Mouse (Mus musculus) hematopoietic stem cell, adult 5-6 weeks (primary cell): ENCODE measurements around the gene Rgs14. TPM values are rescaled to one million over a fixed set of nuclear protein-coding genes. Genes with fewer than 3 reads are reported as not detected.

Experiments
- ATAC-seq, 2 experiments: fragments of 125-278 bp in 1 of 2; replicated peaks in 1 of 2; 2 replicates each; pipeline ENCODE4 v1.8.0; 2016 to 2017; ENCODE audit warnings: inconsistent platforms in 2 of 2, mild to moderate bottlenecking in 2 of 2, moderate number of reproducible peaks in 2 of 2, low read depth in 1 of 2, moderate TSS enrichment in 1 of 2; ENCODE audit not compliant: low FRiP score in 2 of 2, poor library complexity in 2 of 2, severe bottlenecking in 2 of 2, insufficient read depth in 1 of 2, low TSS enrichment in 1 of 2
- total RNA-seq: library from RNA; stranded (forward); fragments of 172-1452, 232-1000 nt; gene quantifications from 2 replicates; pipeline ENCODE4 v1.2.3, GENCODE M21; 2017

Rgs14 gene
- total RNA-seq, 1 experiment from 2014 or later, result 10.7 TPM

- ATAC-seq, result no peak
These were observed 22.1 kb downstream of the Rgs14 start for GRCm38 (mm10) chr13:55391626-55392029.

GRCm38 (mm10) chr13:55392933-55393332 is 23.4 kb downstream of the Rgs14 start:
- no peak for ATAC-seq

DNA sequence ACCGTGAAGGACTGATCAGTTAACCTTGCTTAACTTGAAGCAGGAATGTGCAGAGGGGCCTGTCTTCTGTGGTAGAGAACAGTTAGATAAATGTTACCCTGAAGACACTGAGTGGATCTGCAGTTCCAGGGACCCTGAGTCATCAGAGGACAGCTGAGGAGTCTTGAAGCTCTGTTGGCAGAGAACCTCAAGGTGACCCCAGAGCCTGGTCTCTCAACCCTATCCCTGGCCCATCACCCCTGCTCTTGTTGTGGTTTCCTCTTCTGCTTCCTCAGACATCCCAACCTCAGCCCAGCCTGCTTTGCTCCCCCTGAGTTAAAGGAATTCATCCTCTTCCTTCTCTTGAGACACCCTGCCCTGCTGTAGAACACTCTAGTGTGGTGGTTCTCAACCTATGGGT is 28.6 kb downstream of the Rgs14 start, which contains the start of gene Slc34a1:
TSS of gene Slc34a1 (plus strand) at position 100 of the 400 bp plus-strand sequence.
- ATAC-seq, result no peak; a peak in 1 of 4 replicates

GRCm38 (mm10) chr13:55399300-55400038 is 29.9 kb downstream of the Rgs14 start:
- ATAC-seq, result peak in 1 of 2 experiments; percentile 25; a peak in 1 of 4 replicates

DNA sequence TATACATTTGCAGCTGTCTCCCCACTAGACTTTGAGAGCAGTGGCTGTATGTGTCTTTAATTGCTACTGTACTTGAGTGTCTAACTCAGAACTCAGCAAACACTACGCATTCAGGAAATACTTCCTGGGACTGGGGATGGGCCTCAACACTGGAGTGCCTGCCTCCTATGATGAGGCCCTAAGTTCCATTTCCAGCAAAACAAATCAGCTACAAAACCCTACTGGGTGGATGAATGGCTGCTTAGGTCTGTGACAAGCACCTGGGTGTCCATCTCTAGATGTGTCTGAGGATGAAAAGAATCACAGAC is 30.5 kb downstream of the Rgs14 start:
- no peak for ATAC-seq

GRCm38 (mm10) chr13:55403266-55403665 is 33.7 kb downstream of the Rgs14 start:
- ATAC-seq, result no peak

DNA sequence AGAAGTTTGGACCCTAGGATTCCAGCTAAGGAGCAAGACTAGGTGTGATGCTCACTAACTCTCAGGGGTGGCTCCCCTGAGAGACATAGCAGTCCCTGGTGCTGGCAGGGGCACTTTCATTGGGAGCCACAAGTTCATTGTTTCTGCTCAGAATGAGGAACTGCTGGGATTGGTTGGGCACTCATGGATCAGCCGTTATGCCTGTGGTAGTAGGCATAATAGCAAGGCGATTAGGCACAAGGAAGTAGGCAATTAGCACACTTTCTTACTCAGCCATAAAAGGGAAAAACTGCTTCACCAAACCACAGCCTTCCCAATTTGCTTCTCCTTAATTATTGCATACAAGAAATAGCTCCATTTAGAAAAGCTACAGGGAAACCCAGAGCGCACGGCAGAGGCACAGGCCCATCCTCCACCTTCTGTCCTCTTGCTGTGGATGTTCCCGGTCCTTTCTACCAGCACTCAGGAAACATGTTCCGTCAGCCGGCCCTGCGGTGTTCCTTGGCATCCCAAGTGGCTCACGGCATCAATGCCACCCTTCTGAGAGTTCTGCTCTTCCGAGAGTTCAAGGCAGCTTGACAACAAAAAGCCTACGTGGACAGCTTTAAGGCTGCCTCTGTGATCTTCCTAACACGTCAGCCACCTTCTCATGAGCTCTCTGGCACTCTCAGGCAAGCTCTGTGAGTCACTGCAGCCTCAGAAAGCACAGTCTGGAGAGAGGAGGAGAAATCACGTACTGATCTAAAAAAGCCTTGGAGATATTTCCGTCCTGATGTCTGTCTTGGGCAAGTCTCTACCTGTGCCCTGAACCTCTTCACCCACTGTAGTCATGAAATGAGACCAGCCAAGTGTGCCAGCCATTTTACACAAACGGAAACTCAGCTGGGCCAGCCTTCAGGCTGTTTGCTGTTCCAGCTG is 34.7 kb downstream of the Rgs14 start:
- ATAC-seq, result no peak

- peak; percentile 82 to 86 for ATAC-seq
These were observed 35.6 kb downstream of the Rgs14 start for GRCm38 (mm10) chr13:55404853-55405782.

GRCm38 (mm10) chr13:55405783-55406390 is 36.4 kb downstream of the Rgs14 start:
- peak; percentile 69 to 75 for ATAC-seq

GRCm38 (mm10) chr13:55407341-55407740 is 37.8 kb downstream of the Rgs14 start:
- no peak for ATAC-seq

DNA sequence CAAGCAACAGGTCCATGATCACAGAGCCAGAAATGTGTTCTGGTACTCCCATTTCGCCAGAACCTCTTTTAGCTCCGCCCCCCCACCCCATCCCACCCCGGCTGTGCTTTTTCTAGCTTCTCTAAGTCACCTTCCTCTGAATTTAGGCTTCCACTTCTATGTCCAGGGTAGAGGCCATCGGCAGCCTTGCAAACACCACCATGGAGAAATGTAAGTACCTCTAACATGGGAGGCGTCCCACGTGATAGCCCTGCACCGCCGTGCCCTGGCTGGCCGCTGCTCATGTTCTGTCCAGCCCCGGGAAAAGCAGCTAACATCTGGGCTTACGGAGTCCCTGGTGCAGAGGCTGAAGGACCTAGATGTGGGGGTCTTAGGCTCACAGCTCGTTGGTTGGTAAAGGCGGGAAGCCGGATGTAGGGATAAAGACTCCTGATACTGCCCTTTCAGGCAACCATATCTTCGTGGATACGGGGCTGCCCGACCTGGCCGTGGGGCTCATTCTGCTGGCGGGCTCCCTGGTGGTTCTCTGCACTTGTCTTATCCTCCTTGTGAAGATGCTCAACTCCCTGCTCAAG is 39.1 kb downstream of the Rgs14 start:
- ATAC-seq, result no peak

GRCm38 (mm10) chr13:55411826-55412225 is 42.3 kb downstream of the Rgs14 start:
- ATAC-seq, result no peak

- ATAC-seq, result peak; percentile 44 to 46
These were observed 43.2 kb downstream of the Rgs14 start for GRCm38 (mm10) chr13:55412643-55413307.

GRCm38 (mm10) chr13:55413333-55413732 is 43.8 kb downstream of the Rgs14 start:
- ATAC-seq, result peak; percentile 85 to 87

- no peak for ATAC-seq
These were observed 45.3 kb downstream of the Rgs14 start, which contains the start of gene Pfn3 for GRCm38 (mm10) chr13:55414743-55415380. TSS of gene Pfn3 (minus strand) at chr13:55415232.

DNA sequence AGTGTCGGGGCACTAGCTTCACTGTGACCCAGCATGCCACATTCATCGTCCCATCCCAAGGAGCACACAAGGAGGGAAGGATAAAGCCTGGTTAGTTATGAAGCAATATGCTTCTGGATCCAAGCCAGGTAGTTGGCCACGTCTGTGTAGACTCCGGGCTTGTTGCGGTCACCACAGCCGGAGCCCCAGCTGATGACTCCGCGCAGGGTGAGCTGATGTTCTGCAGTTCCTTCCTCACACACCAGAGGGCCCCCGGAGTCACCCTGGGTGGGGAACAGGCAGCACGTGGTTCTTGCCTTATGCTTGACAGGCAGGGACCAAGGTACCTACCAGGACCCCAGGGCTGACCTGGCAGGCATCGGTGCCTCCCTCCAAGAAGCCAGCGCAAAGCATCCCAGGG is 48.5 kb downstream of the Rgs14 start:
- peak; percentile 65 to 81 for ATAC-seq
